Mouse (Mus musculus): ENCODE data around the gene Mief1. TPM values are rescaled to one million over a fixed set of nuclear protein-coding genes. Genes with fewer than 3 reads are reported as not detected.

The Mief1 gene
- polyA plus RNA-seq, 1 experiment = 1.5 TPM

DNA sequence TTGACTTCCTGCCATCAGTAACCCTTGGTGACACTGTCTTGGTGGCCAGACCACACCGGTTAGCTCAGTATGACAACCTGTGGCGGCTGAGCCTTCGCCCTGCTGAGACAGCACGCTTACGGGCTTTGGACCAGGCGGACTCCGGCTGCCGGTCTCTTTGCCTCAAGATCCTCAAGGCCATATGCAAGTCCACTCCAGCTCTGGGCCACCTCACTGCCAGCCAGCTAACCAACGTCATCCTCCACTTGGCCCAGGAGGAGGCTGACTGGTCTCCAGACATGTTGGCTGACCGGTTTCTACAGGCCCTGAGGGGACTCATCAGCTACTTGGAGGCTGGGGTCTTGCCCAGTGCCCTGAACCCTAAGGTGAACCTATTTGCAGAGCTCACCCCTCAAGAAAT, 15.9 kb downstream of the Mief1 start:
- Histone ChIP-seq H3K9me3 (ENCODE audit: control insufficient read depth, low read length) (no peaks in the 10 kb centered on the region), H3K27me3 (ENCODE audit: control insufficient read depth) (no peaks in the 10 kb centered on the region), H3K4me1 (ENCODE audit: control insufficient read depth) (peaks cover 85% of the 10 kb centered on the region), H3K36me3 (ENCODE audit: control insufficient read depth) (peaks cover 93% of the 10 kb centered on the region), H3K4me3 (replicated peaks) (peak overlapping the region; percentile 31)
- TF ChIP-seq TAL1 (IDR thresholded peaks at IDR 0.05; ENCODE audit: low read length) (no peak), GATA1 (IDR thresholded peaks at IDR 0.05; ENCODE audit: low read length) (no peak)

DNA sequence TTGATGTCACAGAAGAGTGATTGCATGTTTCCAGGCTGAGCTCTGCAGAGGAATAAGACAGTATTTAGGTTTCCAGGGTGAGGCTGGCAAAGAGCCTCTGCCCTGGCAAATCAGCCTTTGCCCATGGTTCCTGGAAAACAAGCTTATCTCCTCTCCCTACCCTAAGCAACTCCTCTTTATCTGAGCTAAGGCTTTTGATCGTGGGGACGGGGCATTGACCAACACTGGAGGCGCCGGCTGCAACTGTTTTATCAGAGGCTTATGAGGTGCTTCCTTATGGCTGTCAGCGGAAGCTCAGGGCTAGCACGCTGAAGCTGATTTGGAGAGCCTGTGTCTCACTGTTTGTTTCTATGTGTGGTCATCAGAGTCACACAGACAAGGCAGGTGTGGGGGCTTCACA, 16.8 kb downstream of the Mief1 start:
- Histone ChIP-seq H3K9me3 (ENCODE audit: control insufficient read depth, low read length) (no peaks in the 10 kb centered on the region), H3K4me3 (replicated peaks) (peak overlapping the region; percentile 53), H3K27me3 (ENCODE audit: control insufficient read depth) (no peaks in the 10 kb centered on the region), H3K36me3 (ENCODE audit: control insufficient read depth) (peaks cover 86% of the 10 kb centered on the region), H3K4me1 (ENCODE audit: control insufficient read depth) (peaks cover 83% of the 10 kb centered on the region)
- TF ChIP-seq TAL1 (IDR thresholded peaks at IDR 0.05; ENCODE audit: low read length) (no peak), GATA1 (IDR thresholded peaks at IDR 0.05; ENCODE audit: low read length) (peak; percentile 35; the same call in 1 of the 2 replicates)

DNA sequence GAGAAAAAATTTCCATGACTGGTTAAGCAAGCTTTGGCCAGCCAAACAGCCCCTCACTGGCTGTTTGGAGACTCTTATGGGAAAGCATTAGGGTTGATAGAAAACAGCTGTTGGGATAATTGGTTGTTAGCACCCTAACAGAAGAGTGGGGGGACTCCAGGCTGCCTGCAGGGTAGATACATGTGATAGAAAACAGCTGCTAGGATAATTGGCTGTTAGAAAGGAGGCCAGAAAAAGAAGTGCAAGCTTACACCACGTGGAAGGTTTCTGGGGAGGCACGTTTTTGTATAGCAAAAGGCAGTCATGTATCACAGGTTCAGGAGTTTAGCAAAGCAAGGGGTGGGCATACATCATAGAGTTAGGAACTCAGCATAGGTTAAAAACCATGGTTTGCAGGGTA, 19.7 kb downstream of the Mief1 start:
- peaks cover 84% of the 10 kb centered on the region for H3K36me3 ChIP-seq (ENCODE audit: control insufficient read depth)
- no peaks in the 10 kb centered on the region for H3K9me3 ChIP-seq (ENCODE audit: control insufficient read depth, low read length)
- H3K27me3 ChIP-seq (ENCODE audit: control insufficient read depth) = no peaks in the 10 kb centered on the region
- H3K4me3 ChIP-seq (replicated peaks) = peak overlapping the region; percentile 99
- H3K4me1 ChIP-seq (ENCODE audit: control insufficient read depth) = peaks cover 87% of the 10 kb centered on the region
- TF ChIP-seq TAL1 (IDR thresholded peaks at IDR 0.05; ENCODE audit: low read length) (no peak), GATA1 (IDR thresholded peaks at IDR 0.05; ENCODE audit: low read length) (no peak)

DNA sequence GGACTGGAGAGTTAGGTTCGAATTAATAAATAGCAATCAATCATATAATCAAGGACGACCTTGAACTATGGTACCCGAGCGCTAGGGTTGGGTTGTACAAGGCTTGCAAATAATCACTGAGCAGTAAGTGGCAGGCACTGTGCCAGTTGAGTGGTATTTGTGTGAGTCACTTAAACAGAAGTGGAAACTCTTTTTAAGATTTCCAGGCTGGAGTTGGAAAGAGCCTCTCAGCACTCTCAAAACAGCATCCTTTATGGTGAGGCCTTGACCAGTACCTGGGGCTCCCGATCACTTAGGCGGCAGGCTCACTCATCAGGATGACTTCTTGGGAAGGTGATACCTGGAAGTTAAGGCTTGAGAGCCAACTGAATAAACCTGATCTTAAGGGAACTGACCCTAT, 20.4 kb downstream of the Mief1 start:
- H3K4me1 ChIP-seq (ENCODE audit: control insufficient read depth) = peaks cover 87% of the 10 kb centered on the region
- no peak for TF ChIP-seq GATA1 (IDR thresholded peaks at IDR 0.05; ENCODE audit: low read length)
- peak overlapping the region; percentile 99 for H3K4me3 ChIP-seq (replicated peaks)
- peaks cover 84% of the 10 kb centered on the region for H3K36me3 ChIP-seq (ENCODE audit: control insufficient read depth)
- no peaks in the 10 kb centered on the region for H3K27me3 ChIP-seq (ENCODE audit: control insufficient read depth)
- no peaks in the 10 kb centered on the region for H3K9me3 ChIP-seq (ENCODE audit: control insufficient read depth, low read length)

DNA sequence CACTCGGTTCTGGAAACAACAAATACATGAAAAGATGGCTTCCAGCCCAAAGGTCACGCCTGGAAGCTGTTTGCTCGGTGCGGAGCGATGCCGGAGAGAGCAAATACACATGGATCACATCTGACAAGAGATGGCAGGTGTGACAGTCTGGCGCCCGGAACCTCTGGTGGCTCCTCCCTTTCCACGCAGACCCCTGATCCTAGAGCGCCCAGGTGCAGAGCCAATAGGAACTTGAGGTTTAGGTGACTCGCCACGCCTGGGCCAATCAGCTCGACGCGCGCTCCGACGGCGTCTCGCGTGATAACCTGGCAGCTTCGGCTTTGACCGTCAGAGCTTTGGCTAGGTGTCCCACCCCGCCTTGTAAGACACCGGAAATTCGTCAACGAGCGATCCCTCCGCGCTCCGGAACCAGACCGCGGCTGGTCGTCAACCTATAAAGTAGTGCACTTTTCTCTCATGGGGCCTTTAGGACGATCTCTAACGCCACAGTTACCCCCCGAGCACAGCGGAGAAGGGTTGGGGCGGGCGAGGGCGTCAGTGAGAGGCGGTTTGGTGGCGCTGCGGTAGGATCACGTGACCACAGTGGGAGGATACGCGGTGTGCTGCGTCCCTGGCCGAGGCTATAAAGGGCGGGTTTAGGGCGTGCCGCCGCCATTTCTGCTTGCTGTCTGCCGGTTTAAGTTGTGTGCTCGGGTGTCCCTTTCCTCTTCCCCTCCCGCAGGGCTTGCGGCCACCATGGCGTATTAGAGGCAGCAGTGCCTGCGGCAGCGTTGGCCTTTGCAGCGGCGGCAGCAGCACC, 21.2 kb downstream of the Mief1 start, which contains the start of gene Atf4:
Gene Atf4 (plus strand): TSS at position 338 of the 799 bp plus-strand sequence.
- Histone ChIP-seq H3K4me3 (replicated peaks) (peak within 1 kb of the TSS; percentile 99), H3K9me3 (ENCODE audit: control insufficient read depth, low read length) (no peaks in the 10 kb centered on the region), H3K27me3 (ENCODE audit: control insufficient read depth) (no peaks in the 10 kb centered on the region), H3K36me3 (ENCODE audit: control insufficient read depth) (peaks cover 84% of the 10 kb centered on the region), H3K4me1 (ENCODE audit: control insufficient read depth) (peaks cover 86% of the 10 kb centered on the region)
- TF ChIP-seq GATA1 (IDR thresholded peaks at IDR 0.05; ENCODE audit: low read length) (no peak), TAL1 (IDR thresholded peaks at IDR 0.05; ENCODE audit: low read length) (no peak)

DNA sequence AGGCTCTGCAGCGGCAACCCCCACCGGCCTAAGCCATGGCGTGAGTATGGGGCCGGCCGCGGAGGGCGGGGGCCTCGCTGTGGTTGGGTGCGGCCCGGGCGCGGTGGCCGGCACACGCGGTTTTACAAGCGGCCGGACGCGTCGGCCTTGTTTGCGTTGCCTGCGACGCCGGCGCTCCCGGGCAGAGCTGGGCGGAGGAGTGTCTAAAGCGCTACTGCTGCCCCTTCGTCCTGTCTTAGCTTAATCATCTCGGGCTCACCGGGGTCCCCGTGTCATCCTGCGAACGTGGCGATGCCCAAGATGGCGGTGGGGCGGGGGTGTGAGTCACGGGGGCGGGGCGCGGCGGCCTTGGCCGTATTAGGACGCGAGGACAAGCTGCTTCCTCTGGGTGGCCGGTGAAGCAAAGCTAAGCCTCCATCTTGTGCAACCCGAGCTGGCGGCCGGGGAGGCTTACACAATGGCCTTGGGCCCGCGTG, 21.9 kb downstream of the Mief1 start:
- H3K27me3 ChIP-seq (ENCODE audit: control insufficient read depth) = no peaks in the 10 kb centered on the region
- peak overlapping the region; percentile 99 for H3K4me3 ChIP-seq (replicated peaks)
- no peak for TF ChIP-seq TAL1 (IDR thresholded peaks at IDR 0.05; ENCODE audit: low read length)
- TF ChIP-seq GATA1 (IDR thresholded peaks at IDR 0.05; ENCODE audit: low read length) = no peak
- no peaks in the 10 kb centered on the region for H3K9me3 ChIP-seq (ENCODE audit: control insufficient read depth, low read length)
- H3K36me3 ChIP-seq (ENCODE audit: control insufficient read depth) = peaks cover 84% of the 10 kb centered on the region
- H3K4me1 ChIP-seq (ENCODE audit: control insufficient read depth) = peaks cover 86% of the 10 kb centered on the region

DNA sequence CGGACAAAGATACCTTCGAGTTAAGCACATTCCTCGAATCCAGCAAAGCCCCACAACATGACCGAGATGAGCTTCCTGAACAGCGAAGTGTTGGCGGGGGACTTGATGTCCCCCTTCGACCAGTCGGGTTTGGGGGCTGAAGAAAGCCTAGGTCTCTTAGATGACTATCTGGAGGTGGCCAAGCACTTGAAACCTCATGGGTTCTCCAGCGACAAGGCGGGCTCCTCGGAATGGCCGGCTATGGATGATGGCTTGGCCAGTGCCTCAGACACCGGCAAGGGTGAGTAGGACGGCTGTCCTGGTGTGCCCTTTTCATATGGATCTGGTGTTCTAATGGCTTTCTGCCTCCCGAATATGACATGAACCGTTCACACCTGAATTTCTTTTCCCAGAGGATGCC, 22.4 kb downstream of the Mief1 start:
- no peaks in the 10 kb centered on the region for H3K9me3 ChIP-seq (ENCODE audit: control insufficient read depth, low read length)
- peaks cover 84% of the 10 kb centered on the region for H3K36me3 ChIP-seq (ENCODE audit: control insufficient read depth)
- peaks cover 86% of the 10 kb centered on the region for H3K4me1 ChIP-seq (ENCODE audit: control insufficient read depth)
- TF ChIP-seq TAL1 (IDR thresholded peaks at IDR 0.05; ENCODE audit: low read length) (no peak), GATA1 (IDR thresholded peaks at IDR 0.05; ENCODE audit: low read length) (no peak)
- H3K4me3 ChIP-seq (replicated peaks) = peak overlapping the region; percentile 99
- H3K27me3 ChIP-seq (ENCODE audit: control insufficient read depth) = no peaks in the 10 kb centered on the region

DNA sequence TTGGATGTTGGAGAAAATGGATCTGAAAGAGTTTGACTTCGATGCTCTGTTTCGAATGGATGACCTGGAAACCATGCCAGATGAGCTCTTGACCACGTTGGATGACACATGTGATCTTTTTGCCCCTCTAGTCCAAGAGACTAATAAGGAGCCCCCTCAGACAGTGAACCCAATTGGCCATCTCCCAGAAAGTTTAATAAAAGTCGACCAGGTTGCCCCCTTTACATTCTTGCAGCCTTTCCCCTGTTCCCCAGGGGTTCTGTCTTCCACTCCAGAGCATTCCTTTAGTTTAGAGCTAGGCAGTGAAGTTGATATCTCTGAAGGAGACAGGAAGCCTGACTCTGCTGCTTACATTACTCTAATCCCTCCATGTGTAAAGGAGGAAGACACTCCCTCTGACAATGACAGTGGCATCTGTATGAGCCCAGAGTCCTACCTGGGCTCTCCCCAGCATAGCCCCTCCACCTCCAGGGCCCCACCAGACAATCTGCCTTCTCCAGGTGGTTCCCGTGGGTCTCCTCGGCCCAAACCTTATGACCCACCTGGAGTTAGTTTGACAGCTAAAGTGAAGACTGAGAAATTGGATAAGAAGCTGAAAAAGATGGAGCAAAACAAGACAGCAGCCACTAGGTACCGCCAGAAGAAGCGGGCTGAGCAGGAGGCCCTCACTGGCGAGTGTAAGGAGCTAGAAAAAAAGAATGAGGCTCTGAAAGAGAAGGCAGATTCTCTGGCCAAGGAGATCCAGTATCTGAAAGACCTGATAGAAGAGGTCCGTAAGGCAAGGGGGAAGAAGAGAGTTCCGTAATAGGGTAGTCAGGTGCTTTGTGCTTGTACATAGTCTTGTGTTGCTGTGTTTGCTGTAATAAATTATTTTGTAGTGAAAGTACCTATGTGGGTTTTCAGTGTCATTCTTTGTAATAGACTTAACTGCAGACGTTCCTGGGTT, 23.1 kb downstream of the Mief1 start:
- H3K27me3 ChIP-seq (ENCODE audit: control insufficient read depth) = no peaks in the 10 kb centered on the region
- peaks cover 83% of the 10 kb centered on the region for H3K36me3 ChIP-seq (ENCODE audit: control insufficient read depth)
- H3K9me3 ChIP-seq (ENCODE audit: control insufficient read depth, low read length) = no peaks in the 10 kb centered on the region
- TF ChIP-seq GATA1 (IDR thresholded peaks at IDR 0.05; ENCODE audit: low read length) = no peak
- no peak for TF ChIP-seq TAL1 (IDR thresholded peaks at IDR 0.05; ENCODE audit: low read length)
- H3K4me3 ChIP-seq (replicated peaks) = peak overlapping the region; percentile 99
- H3K4me1 ChIP-seq (ENCODE audit: control insufficient read depth) = peaks cover 84% of the 10 kb centered on the region

All from erythroblast, embryonic 14.5 days (primary cell).